Mouse (Mus musculus) urinary bladder, postnatal 10 days (tissue): Measurements from ENCODE around the gene Krt82.

ENCODE experiments used
- DNase-seq: peaks from one replicate; pipeline ENCODE4 v3.0.0; 2022; ENCODE audit warnings: low spot score

Krt82 gene

DNA sequence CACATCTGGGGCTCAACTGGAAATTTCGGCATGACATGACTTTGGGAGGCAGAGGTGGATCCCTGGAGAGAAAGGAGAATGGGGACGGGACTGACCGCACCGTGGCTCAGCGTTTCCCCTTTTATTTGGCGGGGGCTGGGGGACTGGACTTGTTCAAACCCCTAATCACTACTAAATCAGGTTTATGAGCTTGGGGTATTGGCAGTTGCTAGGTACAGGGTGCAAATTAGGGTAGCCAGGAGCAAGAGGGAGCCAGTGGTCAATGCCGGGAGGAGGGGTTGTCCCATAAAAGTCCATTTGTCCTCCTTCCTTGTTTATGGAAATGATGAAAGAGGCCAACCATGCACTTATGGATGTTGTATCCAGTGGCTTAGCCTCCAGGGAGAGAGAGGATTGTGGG is at the start of gene Krt82:
Krt82 (minus strand) TSS at position 101 of the 400 bp plus-strand sequence.
- DNase-seq: no peak

DNA sequence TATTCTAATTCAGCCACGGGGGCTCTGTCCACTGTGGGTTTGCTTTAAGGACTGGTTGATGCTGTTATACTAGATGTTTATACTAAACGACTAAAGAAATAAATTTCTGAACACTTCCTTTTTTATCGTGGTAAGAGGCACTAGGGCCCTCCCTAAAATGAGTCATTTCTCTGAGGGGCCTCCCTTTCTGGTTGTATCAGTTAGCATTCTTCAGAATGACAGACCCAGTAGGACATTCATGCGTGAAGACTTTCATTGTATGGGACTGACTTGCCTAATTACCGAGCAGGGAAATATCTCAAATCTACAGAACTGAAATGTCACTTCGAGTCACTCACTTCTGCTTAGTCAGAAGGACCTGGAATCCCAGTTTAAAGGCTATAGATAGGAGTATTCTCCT is 48.7 kb upstream of the Krt82 start:
- no peak for DNase-seq

DNA sequence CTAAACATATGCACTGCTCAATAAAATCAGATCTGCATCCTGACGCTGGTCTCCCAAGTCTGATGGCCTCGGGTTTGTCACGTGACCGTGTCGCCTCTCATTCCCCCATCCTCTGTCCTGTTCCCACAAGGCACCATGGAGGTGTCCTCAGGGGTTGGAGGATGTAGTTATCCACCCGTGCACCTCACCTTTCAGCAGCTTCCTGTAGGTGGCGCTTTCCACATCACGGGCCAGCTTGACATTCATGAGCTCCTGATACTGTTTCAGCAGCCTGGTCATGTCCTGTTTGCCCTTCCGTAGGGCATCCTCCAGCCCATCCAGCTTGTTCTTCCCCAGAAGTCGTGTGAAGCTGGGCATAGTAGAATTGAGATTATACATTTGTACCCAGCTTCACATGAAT is 37.7 kb upstream of the Krt82 start:
- no peak for DNase-seq

DNA sequence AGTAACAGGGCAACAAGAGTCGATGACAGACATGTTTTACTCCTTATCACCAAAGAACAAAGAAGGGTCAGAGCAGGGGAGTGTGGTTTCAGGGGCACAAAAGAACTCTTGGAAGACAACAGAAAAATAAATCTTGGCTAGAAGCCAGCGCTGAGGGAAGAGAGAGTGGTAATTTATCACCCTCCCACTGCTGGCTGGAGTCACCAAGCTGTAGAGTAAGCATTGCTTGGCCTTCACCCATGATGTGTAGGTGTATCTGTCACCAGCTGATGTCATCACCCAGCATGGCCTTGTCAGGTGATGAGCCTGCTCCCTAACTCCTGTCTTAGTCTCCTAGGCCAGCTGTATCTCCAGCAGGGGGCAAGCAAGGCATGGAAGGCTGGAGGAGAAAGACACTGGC is 34.0 kb upstream of the Krt82 start:
- no peak for DNase-seq

DNA sequence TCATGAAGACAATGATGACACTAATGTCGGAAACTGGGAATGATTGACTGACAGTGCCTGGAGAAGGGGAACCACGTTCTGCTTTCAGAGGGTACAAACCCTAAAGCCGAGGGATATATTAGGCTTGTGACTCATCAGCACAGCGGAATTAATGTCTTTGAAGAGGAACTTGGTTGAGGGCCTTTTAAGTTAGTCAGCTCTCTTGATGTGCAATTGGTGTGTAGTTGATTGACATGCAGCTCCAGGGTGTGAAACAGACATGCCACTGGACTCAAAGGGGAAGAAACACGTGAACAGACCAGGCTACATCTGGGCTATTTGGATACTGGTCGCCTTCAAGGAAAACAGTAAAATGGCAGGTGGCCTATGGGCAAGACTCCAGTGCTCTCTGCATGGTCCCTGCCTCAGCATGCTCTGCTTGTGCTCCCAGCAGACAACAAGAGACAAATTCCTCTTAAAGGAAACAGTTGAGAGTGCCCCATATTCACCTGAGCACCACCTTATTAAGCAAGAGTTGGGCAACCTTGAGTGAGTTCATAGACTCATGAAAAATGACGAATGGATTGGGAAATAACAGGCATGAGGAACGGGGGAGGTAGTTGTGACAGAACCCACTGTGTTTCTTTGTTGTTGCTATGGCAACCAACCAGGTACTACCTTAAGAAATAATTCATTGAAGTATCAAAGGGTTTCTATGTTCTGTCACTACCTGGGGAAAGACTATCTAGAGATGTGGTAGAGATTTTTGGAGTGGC is 32.9 kb upstream of the Krt82 start:
- DNase-seq: no peak

- no peak for DNase-seq
Observed at GRCm38 (mm10) chr15:101581701-101582100, 31.2 kb upstream of the Krt82 start.

GRCm38 (mm10) chr15:101575506-101575905 is 25.0 kb upstream of the Krt82 start:
- DNase-seq: no peak

DNA sequence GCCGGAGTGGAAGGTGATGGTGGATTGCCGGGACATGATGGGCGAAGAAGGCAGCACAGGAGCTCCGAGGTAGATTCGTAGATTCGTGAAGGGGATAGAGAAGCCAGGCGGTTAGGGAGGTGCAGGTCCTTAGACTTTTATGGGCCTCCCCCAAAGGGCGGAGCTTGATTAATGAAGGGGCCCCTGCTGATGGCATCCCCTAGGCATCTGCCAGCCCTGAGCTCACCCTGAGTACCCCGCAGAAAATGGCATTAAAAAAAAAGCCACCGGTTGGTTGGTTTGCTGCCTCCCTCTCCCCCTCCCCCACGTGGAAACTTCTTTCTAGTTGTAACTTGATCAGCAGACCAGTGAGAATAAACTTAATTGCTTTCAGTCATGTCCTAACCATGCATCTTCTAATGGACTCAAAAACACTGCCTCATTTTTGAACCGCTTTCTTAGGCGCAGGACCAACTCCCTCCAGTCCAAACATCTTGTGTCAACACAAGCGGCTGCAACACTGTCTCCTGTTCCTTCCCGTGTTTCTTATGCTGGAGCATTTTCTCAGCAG is 23.4 kb upstream of the Krt82 start, which contains the start of gene Krt75:
Krt75 (minus strand) TSS at position 109 of the 550 bp plus-strand sequence.
- DNase-seq: no peak

- DNase-seq: no peak
Observed at GRCm38 (mm10) chr15:101567780-101568179, 17.3 kb upstream of the Krt82 start.

DNA sequence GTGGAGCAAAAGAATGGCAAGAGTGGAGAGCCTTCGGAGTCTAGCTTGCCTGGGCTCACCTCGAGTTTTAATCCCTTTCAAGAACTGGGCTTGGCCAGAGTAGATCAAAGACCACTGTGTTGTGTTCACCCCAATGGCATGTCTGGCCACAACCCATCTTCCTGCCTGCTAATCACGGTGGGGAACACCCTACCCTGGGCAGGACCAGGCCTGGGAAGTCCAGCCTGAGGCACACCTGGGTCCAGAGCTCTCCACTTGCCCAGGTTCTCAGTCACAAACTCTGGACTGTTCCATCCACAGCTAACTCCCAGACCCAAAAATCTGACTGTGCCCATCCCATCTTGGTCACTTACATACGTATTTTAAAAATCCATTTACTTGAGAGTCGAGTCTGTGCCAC is 12.4 kb upstream of the Krt82 start, which contains the start of gene Krt90:
Krt90 (minus strand) TSS at position 101 of the 400 bp plus-strand sequence.
- DNase-seq: no peak

GRCm38 (mm10) chr15:101558034-101558646 is 7.7 kb upstream of the Krt82 start:
- no peak for DNase-seq

DNA sequence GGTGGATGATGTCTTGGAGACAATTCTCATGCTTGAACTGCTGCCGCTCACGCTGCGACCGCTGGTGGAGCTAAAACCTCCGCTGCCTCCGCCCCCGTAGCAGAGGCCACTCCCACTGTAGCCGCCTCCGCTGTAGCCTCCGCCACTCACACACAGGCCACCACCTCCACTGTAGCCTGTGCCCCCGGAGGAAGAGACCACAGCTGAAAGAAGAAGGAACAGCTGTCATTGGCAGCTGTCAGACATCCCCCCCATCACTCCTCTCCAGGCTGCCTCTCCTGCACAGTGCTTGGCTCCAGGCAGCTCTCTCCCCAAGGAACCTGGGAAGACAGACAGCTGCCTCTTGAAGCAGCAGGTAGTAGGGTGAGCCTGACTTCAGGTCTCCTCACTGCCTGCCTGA is 2.7 kb upstream of the Krt82 start:
- DNase-seq: no peak

DNA sequence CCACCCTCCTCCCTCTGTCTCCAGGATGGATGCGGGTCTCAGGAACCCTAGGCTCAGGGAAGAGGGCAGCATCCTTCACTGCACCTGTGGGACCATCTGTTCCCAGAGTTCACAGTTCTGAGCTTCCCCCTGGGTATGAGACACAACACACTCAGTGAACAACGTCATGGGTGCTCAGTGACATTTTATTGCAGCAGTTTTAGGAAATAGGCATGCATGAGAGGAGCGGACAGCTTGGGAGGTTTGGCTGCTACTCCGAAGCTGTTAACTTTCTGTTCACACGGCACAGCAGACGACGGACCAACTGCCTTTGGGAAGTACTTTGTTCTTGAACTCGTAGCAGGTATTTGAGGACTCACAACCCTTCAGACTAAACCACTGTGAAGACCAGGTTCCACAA is 1.7 kb upstream of the Krt82 start:
- DNase-seq: no peak

DNA sequence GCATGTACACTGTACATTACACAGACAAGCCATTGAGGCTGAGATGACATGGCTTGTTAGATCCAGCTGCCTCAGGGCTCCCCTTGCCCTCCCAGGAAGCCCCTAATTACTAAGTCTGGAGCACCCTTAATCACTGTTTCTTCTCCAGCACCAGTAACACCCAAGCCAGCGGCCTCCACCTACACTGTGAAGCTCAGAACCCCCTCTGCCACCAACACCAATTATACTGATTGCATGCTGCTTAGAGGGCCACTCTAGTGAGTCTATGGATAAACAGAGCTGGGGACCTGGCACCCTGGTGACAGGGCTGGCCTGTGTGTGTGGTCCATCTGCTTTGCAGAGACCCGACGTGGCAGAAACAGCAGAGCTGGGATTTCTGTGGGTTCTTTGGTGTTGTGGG is 6.0 kb downstream of the Krt82 start:
- no peak for DNase-seq

- DNase-seq: no peak
Observed at GRCm38 (mm10) chr15:101542543-101542942, 7.9 kb downstream of the Krt82 start.

- no peak for DNase-seq
Observed at GRCm38 (mm10) chr15:101538580-101538900, 11.9 kb downstream of the Krt82 start.

DNA sequence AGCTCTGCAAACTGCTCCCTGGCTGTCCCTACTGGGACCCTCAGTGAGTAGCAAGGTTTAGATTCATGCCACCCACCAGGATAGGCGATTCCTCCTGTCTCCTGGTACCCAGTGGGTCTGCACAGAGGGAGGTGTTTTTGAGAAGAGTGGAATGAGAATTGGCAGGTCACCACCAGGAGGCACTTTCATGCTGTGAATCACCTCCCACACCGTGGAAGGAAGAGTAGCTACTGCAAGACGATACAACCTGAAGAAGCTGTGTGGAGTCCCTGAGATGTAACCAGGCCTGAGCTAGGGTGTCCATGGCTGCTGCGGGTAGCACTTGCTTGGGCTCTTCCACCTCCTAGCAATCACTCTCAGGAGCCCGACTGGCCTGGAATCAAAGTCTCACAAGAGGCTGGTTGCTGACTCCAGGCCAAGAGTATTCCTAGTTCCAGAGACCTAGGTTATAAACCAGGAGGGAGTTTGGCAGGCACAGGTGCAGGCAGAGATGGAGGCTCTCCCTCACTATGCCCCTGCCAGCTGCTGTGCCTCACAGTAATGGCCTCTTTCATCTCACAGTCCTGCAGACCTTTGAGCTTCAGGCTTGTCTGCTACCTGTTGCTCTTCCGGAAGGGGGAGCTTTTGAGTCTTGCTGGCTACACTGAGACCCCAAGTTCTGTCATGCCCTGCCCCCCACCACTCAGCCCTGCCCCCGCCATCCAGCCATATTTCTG is 12.4 kb downstream of the Krt82 start:
- no peak for DNase-seq

GRCm38 (mm10) chr15:101536054-101536850 is 14.2 kb downstream of the Krt82 start:
- no peak for DNase-seq

DNA sequence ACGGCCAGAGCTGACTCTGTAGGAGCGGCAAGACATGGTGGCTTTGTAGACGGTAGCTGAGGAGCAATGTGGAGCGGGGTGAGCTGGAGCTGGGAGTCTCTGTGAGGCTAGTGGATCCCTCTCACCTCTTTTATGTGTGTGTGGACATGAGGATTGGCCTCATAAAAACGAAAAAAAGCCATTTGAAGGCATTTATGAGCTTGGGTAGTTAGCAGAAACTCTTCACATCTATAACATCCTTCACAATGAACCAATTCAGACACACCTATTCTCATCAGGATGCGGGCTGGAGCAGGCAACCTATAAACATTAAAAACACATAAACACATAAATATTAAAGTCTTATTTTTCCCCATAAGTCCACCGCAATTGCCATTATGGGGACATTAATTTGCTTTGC is 17.7 kb downstream of the Krt82 start, which contains the start of gene Krt84:
Krt84 (minus strand) TSS at position 101 of the 400 bp plus-strand sequence.
- no peak for DNase-seq

GRCm38 (mm10) chr15:101522556-101523232 is 27.8 kb downstream of the Krt82 start:
- no peak for DNase-seq

DNA sequence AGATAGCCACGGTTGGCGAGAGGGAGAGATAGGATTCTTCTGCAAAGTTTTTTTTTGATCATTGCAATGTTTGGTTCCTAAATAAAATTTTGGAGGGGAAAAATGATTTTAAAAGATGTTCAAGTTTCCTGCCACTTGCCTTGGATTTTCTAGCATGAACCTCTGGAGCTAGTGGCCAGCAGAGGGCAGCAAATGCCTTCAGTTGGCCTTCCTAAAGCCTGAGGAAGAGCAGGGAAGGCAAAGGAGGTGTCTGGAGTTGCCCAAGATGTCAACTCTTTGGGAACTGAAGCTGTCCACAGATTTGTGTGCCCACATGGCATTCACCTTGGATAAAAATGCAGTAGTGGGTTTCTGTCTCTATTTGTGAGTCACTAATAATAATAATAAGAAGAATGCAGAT is 30.7 kb downstream of the Krt82 start:
- peak; percentile 36 for DNase-seq
